In genomic region chr2:134897083-134897482, GRCm38 (mm10) we compare ENCODE assay signal across 26 mouse cellular contexts.
DNase-seq lines count a peak whose midpoint lies in the region; ATAC-seq and TF ChIP-seq lines count a peak whose summit lies in the region.
"Had no signal": no experiment of that assay in that cellular context is flagged by ENCODE, and none has a peak within 500 bp of the region (broad histone marks: within the 10 kb centered on the region; RNA-seq: fewer than 3 reads in every experiment).

No protein-coding gene starts in this region.

- peak overlapping the region; percentile 61; the same call in 1 of the 2 replicates for H3K27ac ChIP-seq in layer of hippocampus, adult 2 months
- H3K27ac ChIP-seq: forebrain, embryonic 10.5 days; forebrain, embryonic 13.5 days; heart, adult 2 months; heart, embryonic 10.5 days; heart, embryonic 13.5 days; hindbrain, embryonic 14.5 days; hindbrain, postnatal 0 days had no signal

- ATAC-seq in frontal cortex, adult (ENCODE audit: low TSS enrichment): peak; percentile 68
- ATAC-seq: activated CD4-positive, CD25-positive, alpha-beta regulatory T cell, adult 4 months; forebrain, embryonic 13.5 days; forebrain, embryonic 16.5 days; hindbrain, postnatal 0 days had no signal

- no peak for DNase-seq in frontal cortex, postnatal 25 days (ENCODE audit: low spot score in 2 of 2)
- DNase-seq in layer of hippocampus, adult 2 months (ENCODE audit: low spot score in 2 of 2): no peak
- DNase-seq in layer of hippocampus, adult 11-12 months (ENCODE audit: low spot score): no peak
- DNase-seq in right cerebral cortex, adult 18-20 months: peak; percentile 60
- no peak for DNase-seq in right cerebral cortex, postnatal 4 days
- peak; percentile 84 for DNase-seq in telencephalon, adult 2 months (ENCODE audit: low read depth, low spot score)
- no peak for DNase-seq in kidney, postnatal 25 days
- DNase-seq: adrenal gland, adult 8-10 months; adrenal gland, postnatal 25 days; cerebellum, adult 18-20 months; cerebellum, adult 9-10 months; cerebellum, postnatal 14 days; gastrocnemius, postnatal 10 days; gastrocnemius, postnatal 36 days; heart, adult 2 months; heart, postnatal 14 days; heart, postnatal 4 days had no signal

- no peak for TF ChIP-seq CTCF in layer of hippocampus, adult 2 months (conservative IDR thresholded peaks at IDR 0.05)

- H3K4me3 ChIP-seq in layer of hippocampus, adult 2 months: no peak overlapping the region
- H3K4me3 ChIP-seq: forebrain, embryonic 10.5 days; forebrain, embryonic 13.5 days; heart, adult 2 months; heart, embryonic 10.5 days; heart, embryonic 13.5 days had no signal

Comparison
In these comparisons a context has a peak if more than half of its experiments do, and no peak if none do; other contexts are left out.
1. DNase-seq: peak in right cerebral cortex, adult 18-20 months (single experiment) and telencephalon, adult 2 months (single experiment); none in frontal cortex, postnatal 25 days (0 of 2), layer of hippocampus, adult 2 months (0 of 2), layer of hippocampus, adult 11-12 months (single experiment), right cerebral cortex, postnatal 4 days (single experiment) and kidney, postnatal 25 days (0 of 2).